Mouse (Mus musculus): ENCODE measurements around the gene Pkn3.

DNA sequence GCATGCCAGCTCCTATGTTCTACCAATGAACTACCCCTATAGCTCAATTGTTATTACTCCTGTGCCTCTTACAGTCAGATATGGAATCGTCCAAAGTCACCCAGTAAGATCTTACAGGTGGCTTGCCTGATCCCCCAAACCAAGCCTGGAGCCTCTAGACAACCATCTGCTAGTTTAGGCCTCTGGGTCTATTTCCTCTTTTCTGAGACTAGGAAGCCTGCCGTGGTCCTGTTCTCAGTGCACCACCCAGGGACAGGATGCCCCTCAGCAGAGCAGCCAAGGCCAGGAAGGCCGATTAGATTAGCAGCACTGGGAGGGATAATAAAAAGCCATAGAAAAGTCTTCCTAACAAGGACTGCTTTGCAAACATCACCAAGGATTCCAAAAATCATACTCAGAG is 27.7 kb upstream of the Pkn3 start:
- TF ChIP-seq CTCF (IDR thresholded peaks at IDR 0.05; ENCODE audit: borderline replicate concordance, control insufficient read depth, extremely low read depth, insufficient read depth, low read length, poor library complexity) (no peak), POLR2A (IDR thresholded peaks at IDR 0.05; ENCODE audit: control insufficient read depth, extremely low read depth, insufficient read depth, low read length, poor library complexity) (no peak)

All from thymus, adult 2 months (tissue).